Mouse (Mus musculus) intestine, embryonic 16.5 days (tissue): Measurements from ENCODE around the gene Fut9. TPM values are rescaled to one million over a fixed set of nuclear protein-coding genes. Genes with fewer than 3 reads are reported as not detected.

Experiments
- ATAC-seq: fragments of 200-750 bp; cut with Nextera tagmentation; 2 replicates; pipeline ENCODE4 v1.8.0; 2017; ENCODE audit warnings: moderate TSS enrichment, moderate library complexity
- H3K27ac ChIP-seq: fragments of 300-500 bp; sonication (generic); 2 replicates; pipeline ENCODE4 v1.5.1; 2014; ENCODE audit warnings: mild to moderate bottlenecking, low read length
- H3K27me3 ChIP-seq: fragments of 300-500 bp; sonication (generic); replicated peaks from 2 replicates; pipeline ENCODE4 v1.6.1; 2014; ENCODE audit warnings: low read length, control low read depth, mixed read lengths; ENCODE audit not compliant: control insufficient read depth, insufficient read depth
- H3K36me3 ChIP-seq: fragments of 300-500 bp; sonication (generic); 2 replicates; pipeline ENCODE4 v1.6.1; 2014; ENCODE audit warnings: low read length, control low read depth; ENCODE audit not compliant: control insufficient read depth, insufficient read depth
- H3K4me1 ChIP-seq: fragments of 300-500 bp; sonication (generic); 2 replicates; pipeline ENCODE4 v1.6.1; 2014; ENCODE audit warnings: low read length, control low read depth, mixed read lengths; ENCODE audit not compliant: control insufficient read depth, insufficient read depth
- H3K4me2 ChIP-seq: fragments of 300-500 bp; sonication (generic); 2 replicates; pipeline ENCODE4 v1.6.1; 2014; ENCODE audit warnings: low read depth, low read length, control low read depth
- H3K4me3 ChIP-seq: fragments of 300-500 bp; sonication (generic); 2 replicates; pipeline ENCODE4 v1.5.1; 2014; ENCODE audit warnings: mild to moderate bottlenecking, low read length
- H3K9ac ChIP-seq: fragments of 300-500 bp; sonication (generic); 2 replicates; pipeline ENCODE4 v1.6.1; 2014; ENCODE audit warnings: low read depth, low read length
- H3K9me3 ChIP-seq: fragments of 300-500 bp; sonication (generic); 2 replicates; pipeline ENCODE4 v1.6.1; 2016; ENCODE audit warnings: low read length, control low read depth; ENCODE audit not compliant: control insufficient read depth
- WGBS: fragments of 180-500 bp; shearing (Covaris S2); extraction: QIAGEN DNeasy Blood & Tissue Kit; methylation state at CpG from one replicate; pipeline ENCODE4 v1.1.7; 2014; 5-methylcytosine and 5-hydroxymethylcytosine counted together
- polyA plus RNA-seq: library from polyadenylated mRNA; unstranded; fragments of >200 nt; fragmentation: Nextera tagmentation; extraction: Ambion mirVana; gene quantifications from 2 replicates; pipeline ENCODE4 v1.2.1, GENCODE M21; 2015

Gene Fut9
- polyA plus RNA-seq = 0.02 and 0.04 TPM in 2 replicates

- Histone ChIP-seq H3K4me3 (peak within 1 kb of the TSS; percentile 44), H3K27ac (no peak within 1 kb of the TSS), H3K27me3 (peaks cover 14% of the 10 kb centered on the region), H3K9ac (no peak within 1 kb of the TSS; the same call in 1 of the 2 replicates), H3K9me3 (no peaks in the 10 kb centered on the region), H3K36me3 (no peaks in the 10 kb centered on the region), H3K4me2 (peak within 1 kb of the TSS; percentile 73), H3K4me1 (peaks cover 7% of the 10 kb centered on the region; the same call in 1 of the 2 replicates)
- under 1% methylated on average over 52 of the region's 52 CpGs for WGBS
- peak; percentile 64 for ATAC-seq
Measured at GRCm38 (mm10) chr4:25799476-25800283, at the start of gene Fut9. TSS of gene Fut9 (minus strand) at chr4:25800244.

DNA sequence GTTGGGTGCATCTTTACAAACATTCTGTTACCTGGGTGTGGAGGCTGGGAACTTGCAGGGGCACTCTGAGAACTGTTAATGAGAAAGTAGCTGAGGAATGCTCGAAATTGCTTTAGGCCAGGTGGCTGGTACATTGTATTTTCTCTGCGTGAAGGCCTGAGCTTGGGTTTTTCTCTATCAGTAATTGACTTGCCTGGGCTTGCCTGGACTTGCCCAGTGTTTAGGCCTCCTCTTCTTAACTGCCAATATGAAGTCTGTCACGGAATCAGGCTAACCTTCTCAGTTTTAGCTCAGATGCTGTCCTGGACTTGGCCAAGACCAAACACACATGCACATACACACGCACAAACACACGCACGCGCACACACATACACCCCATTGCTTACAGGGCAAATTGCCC lies 15.7 kb upstream of the Fut9 start:
- WGBS = 87% methylated on average over 7 of the region's 7 CpGs
- Histone ChIP-seq H3K36me3 (no peaks in the 10 kb centered on the region), H3K9ac (no peak overlapping the region), H3K4me2 (no peak overlapping the region), H3K27me3 (no peaks in the 10 kb centered on the region), H3K4me1 (no peaks in the 10 kb centered on the region), H3K27ac (no peak overlapping the region), H3K4me3 (no peak overlapping the region), H3K9me3 (no peaks in the 10 kb centered on the region)
- no peak for ATAC-seq

DNA sequence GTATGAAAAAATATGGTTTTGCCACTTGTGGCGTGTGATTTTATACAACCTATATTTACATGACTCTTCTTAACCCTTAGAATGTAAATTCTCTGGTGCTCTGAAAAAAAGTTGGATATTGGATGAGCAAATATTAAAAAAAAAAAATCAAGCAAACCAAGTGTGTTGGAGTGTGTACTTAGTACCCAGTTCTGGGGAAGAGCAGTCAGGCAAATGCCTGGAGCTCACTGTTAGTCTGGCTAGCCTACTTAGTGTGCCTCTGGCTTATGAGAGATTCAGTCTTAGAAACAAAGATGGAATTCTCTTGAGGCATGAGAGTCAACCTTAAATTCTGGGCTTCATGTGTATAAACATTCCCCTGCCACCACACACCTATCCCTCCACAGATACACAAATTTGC lies 13.3 kb upstream of the Fut9 start:
- H3K4me1 ChIP-seq = no peaks in the 10 kb centered on the region
- no peaks in the 10 kb centered on the region for H3K36me3 ChIP-seq
- no peak overlapping the region for H3K27ac ChIP-seq
- no peaks in the 10 kb centered on the region for H3K9me3 ChIP-seq
- ATAC-seq = no peak
- no peak overlapping the region for H3K4me3 ChIP-seq
- H3K9ac ChIP-seq = no peak overlapping the region
- WGBS = 83% methylated on average over 1 of the region's 1 CpGs
- H3K27me3 ChIP-seq = no peaks in the 10 kb centered on the region
- no peak overlapping the region for H3K4me2 ChIP-seq

DNA sequence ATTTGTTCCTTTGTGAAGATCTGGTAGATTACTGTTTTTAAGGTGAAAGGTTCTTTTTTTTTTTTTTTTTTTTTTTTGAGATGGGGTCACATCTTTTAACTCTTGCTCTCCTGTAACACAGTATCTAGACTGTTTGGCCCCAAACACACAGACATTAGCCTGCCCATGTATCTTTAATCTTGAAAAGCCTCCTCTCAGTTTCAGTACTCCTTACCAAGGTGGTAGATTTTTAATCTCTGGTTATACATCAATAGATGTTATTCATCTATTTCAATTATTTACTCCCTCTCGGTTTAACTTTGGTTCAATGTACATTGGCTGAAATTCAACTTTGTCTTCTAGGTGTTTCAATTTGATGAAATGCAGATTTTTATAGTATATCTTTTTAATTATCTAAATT lies 10.0 kb upstream of the Fut9 start:
- no peak overlapping the region for H3K4me3 ChIP-seq
- H3K27ac ChIP-seq = no peak overlapping the region
- H3K27me3 ChIP-seq = no peaks in the 10 kb centered on the region
- 76% methylated on average over 1 of the region's 1 CpGs for WGBS
- H3K36me3 ChIP-seq = no peaks in the 10 kb centered on the region
- H3K4me1 ChIP-seq = no peaks in the 10 kb centered on the region
- H3K4me2 ChIP-seq = no peak overlapping the region
- no peak overlapping the region for H3K9ac ChIP-seq
- ATAC-seq = no peak
- no peaks in the 10 kb centered on the region for H3K9me3 ChIP-seq

DNA sequence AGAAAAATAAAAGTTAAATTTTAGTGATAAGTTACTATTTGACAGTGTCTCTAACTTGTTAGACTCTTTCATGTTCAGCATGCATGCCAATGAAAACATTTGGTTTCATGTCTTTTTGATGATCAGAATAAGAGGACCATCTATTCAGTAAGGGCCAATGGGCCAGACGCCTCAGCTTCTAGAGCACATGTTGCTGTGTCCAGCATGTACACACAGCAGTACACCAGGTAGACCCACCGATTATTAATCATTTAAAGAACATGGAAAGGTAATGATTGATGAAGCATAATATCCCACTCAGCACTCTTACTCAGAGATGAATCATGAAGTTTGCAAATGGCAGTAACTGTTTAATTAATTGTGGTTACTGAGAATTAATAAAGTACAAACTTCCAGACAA lies 1.7 kb upstream of the Fut9 start:
- no peak for ATAC-seq
- Histone ChIP-seq H3K9ac (no peak overlapping the region), H3K9me3 (no peaks in the 10 kb centered on the region), H3K4me1 (peaks cover 7% of the 10 kb centered on the region; the same call in 1 of the 2 replicates), H3K27me3 (peaks cover 14% of the 10 kb centered on the region), H3K4me2 (no peak overlapping the region), H3K36me3 (no peaks in the 10 kb centered on the region), H3K4me3 (no peak overlapping the region), H3K27ac (no peak overlapping the region)
- WGBS = 77% methylated on average over 2 of the region's 2 CpGs

- peaks cover 7% of the 10 kb centered on the region; the same call in 1 of the 2 replicates for H3K4me1 ChIP-seq
- no peak for ATAC-seq
Measured at GRCm38 (mm10) chr4:25800284-25800616, 206 bp upstream of the Fut9 start.

GRCm38 (mm10) chr4:25799051-25799475 lies 981 bp downstream of the Fut9 start:
- Histone ChIP-seq H3K9ac (no peak overlapping the region), H3K9me3 (no peaks in the 10 kb centered on the region), H3K4me3 (peak overlapping the region; percentile 44), H3K36me3 (no peaks in the 10 kb centered on the region), H3K27ac (no peak overlapping the region), H3K4me1 (peaks cover 7% of the 10 kb centered on the region; the same call in 1 of the 2 replicates), H3K27me3 (peaks cover 14% of the 10 kb centered on the region), H3K4me2 (peak overlapping the region; percentile 73)
- 2% methylated on average over 7 of the region's 7 CpGs for WGBS
- no peak for ATAC-seq

More at GRCm38 (mm10) chr4:25800284-25800616, 206 bp upstream of the Fut9 start:
- H3K9ac ChIP-seq = no peak overlapping the region
- peaks cover 14% of the 10 kb centered on the region for H3K27me3 ChIP-seq
- H3K9me3 ChIP-seq = no peaks in the 10 kb centered on the region
- peak overlapping the region; percentile 44 for H3K4me3 ChIP-seq
- WGBS = 2% methylated on average over 5 of the region's 5 CpGs
- no peaks in the 10 kb centered on the region for H3K36me3 ChIP-seq
- no peak overlapping the region for H3K27ac ChIP-seq
- peak overlapping the region; percentile 73 for H3K4me2 ChIP-seq

- WGBS = 19% methylated on average over 10 of the region's 10 CpGs
- Histone ChIP-seq H3K36me3 (no peaks in the 10 kb centered on the region), H3K9ac (no peak overlapping the region), H3K27ac (no peak overlapping the region), H3K27me3 (peaks cover 14% of the 10 kb centered on the region), H3K4me3 (no peak overlapping the region), H3K4me1 (peaks cover 7% of the 10 kb centered on the region; the same call in 1 of the 2 replicates), H3K4me2 (no peak overlapping the region), H3K9me3 (no peaks in the 10 kb centered on the region)
- ATAC-seq = no peak
Measured at GRCm38 (mm10) chr4:25798412-25798811, 1.6 kb downstream of the Fut9 start.

- WGBS = 41% methylated on average over 3 of the region's 3 CpGs
Measured at GRCm38 (mm10) chr4:25796149-25796548, 3.9 kb downstream of the Fut9 start.

More at GRCm38 (mm10) chr4:25796149-25796548, 3.9 kb downstream of the Fut9 start:
- no peak for ATAC-seq
- H3K9ac ChIP-seq = no peak overlapping the region
- no peak overlapping the region for H3K4me3 ChIP-seq
- peaks cover 14% of the 10 kb centered on the region for H3K27me3 ChIP-seq
- H3K4me2 ChIP-seq = no peak overlapping the region
- H3K36me3 ChIP-seq = no peaks in the 10 kb centered on the region
- peaks cover 7% of the 10 kb centered on the region; the same call in 1 of the 2 replicates for H3K4me1 ChIP-seq
- no peaks in the 10 kb centered on the region for H3K9me3 ChIP-seq
- H3K27ac ChIP-seq = no peak overlapping the region
